Mouse (Mus musculus): Measurements from ENCODE around the gene Polr2c. TPM values are rescaled to one million over a fixed set of nuclear protein-coding genes. Genes with fewer than 3 reads are reported as not detected.
A peak's percentile ranks its signal among the peaks of the same experiment; 100 is the strongest.

Polr2c gene
- polyA plus RNA-seq, 1 experiment = 154 TPM

GRCm38 (mm10) chr8:94900617-94901016 lies 43.4 kb downstream of the Polr2c start:
- no peaks in the 10 kb centered on the region for H3K27me3 ChIP-seq (ENCODE audit: control insufficient read depth, insufficient read depth, low read length)
- H3K4me1 ChIP-seq (ENCODE audit: control insufficient read depth, insufficient read depth, low read length) = no peaks in the 10 kb centered on the region
- no peak overlapping the region for H3K27ac ChIP-seq (ENCODE audit: insufficient read depth, low read length)
- DNase-seq = no peak
- no peak for TF ChIP-seq CTCF (IDR thresholded peaks at IDR 0.05; ENCODE audit: borderline replicate concordance, insufficient read depth, low read depth, low read length)
- no peak for TF ChIP-seq POLR2A (IDR thresholded peaks at IDR 0.05; ENCODE audit: borderline replicate concordance, insufficient read depth, low read length)
- H3K4me3 ChIP-seq (replicated peaks; ENCODE audit: insufficient read depth, low read depth, low read length) = no peak overlapping the region
- 17% methylated on average over 6 of the region's 6 CpGs for WGBS

DNA sequence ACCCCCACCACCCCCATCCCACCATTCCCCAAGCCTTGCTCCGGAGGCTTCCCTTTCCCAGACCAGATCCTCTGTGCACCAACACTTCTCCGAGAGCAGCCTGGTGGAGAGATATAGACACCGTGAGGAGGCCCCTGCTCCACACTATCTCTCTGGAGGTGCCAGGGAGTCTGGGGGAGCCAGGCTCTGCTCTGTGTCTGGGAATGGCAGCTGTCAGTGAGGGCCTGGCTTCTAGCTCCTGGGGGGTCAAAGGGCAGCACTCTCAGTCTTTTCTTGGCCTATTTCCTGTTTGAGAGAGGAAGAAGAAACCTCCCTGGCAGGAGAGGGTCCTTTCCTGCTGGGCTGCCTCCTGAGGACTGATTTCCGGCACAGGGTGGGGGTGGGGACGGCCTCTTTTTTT lies 43.8 kb downstream of the Polr2c start:
- TF ChIP-seq POLR2A (IDR thresholded peaks at IDR 0.05; ENCODE audit: borderline replicate concordance, insufficient read depth, low read length) = no peak
- no peak for TF ChIP-seq CTCF (IDR thresholded peaks at IDR 0.05; ENCODE audit: borderline replicate concordance, insufficient read depth, low read depth, low read length)
- DNase-seq = no peak
- 22% methylated on average over 5 of the region's 5 CpGs for WGBS

GRCm38 (mm10) chr8:94903709-94904108 lies 46.5 kb downstream of the Polr2c start:
- 49% methylated on average over 12 of the region's 12 CpGs for WGBS
- no peak for TF ChIP-seq POLR2A (IDR thresholded peaks at IDR 0.05; ENCODE audit: borderline replicate concordance, insufficient read depth, low read length)
- no peak for TF ChIP-seq CTCF (IDR thresholded peaks at IDR 0.05; ENCODE audit: borderline replicate concordance, insufficient read depth, low read depth, low read length)
- Histone ChIP-seq H3K4me3 (replicated peaks; ENCODE audit: insufficient read depth, low read depth, low read length) (no peak overlapping the region), H3K27ac (ENCODE audit: insufficient read depth, low read length) (no peak overlapping the region), H3K27me3 (ENCODE audit: control insufficient read depth, insufficient read depth, low read length) (no peaks in the 10 kb centered on the region), H3K4me1 (ENCODE audit: control insufficient read depth, insufficient read depth, low read length) (no peaks in the 10 kb centered on the region)
- DNase-seq = no peak

More for the DNA sequence above, 43.8 kb downstream of the Polr2c start:
- Histone ChIP-seq H3K4me1 (ENCODE audit: control insufficient read depth, insufficient read depth, low read length) (no peaks in the 10 kb centered on the region), H3K27me3 (ENCODE audit: control insufficient read depth, insufficient read depth, low read length) (no peaks in the 10 kb centered on the region), H3K4me3 (replicated peaks; ENCODE audit: insufficient read depth, low read depth, low read length) (no peak overlapping the region), H3K27ac (ENCODE audit: insufficient read depth, low read length) (no peak overlapping the region)

DNA sequence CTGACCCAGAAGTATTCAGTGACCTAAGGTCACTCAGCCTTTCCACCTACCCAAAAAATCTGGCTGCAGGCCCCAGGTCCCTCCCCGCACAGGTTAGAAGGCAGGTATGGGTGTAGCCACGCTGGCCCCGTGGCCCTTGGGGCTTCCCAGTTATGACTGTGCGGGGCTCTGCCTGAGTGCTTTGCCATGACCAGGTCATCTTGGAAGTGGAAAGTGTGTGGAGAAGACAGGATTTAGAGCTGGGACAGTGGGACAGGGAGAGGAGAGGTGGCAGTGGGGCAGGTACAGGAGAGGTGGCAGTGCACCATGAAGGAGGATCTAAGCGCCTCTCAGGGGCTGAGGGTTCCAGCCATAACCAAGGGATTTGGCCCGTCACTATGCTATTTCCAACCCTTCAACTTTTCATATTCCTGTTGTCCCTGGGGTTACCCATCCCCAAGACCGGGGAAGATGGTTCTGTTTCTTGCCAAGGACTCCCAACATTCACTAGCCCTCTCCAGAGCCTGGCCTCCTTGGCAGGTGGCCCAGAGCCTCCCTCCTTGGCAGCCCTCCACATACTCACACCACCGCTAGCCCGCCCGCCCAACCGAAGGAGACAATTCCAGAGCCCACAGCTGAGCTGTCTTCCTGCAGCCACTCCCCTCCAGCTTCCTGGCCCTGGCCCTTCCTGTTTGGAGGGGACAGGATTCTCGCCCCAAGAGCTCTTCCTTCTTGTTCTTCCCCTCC lies 47.4 kb downstream of the Polr2c start:
- Histone ChIP-seq H3K27ac (ENCODE audit: insufficient read depth, low read length) (no peak overlapping the region), H3K4me1 (ENCODE audit: control insufficient read depth, insufficient read depth, low read length) (no peaks in the 10 kb centered on the region), H3K27me3 (ENCODE audit: control insufficient read depth, insufficient read depth, low read length) (no peaks in the 10 kb centered on the region), H3K4me3 (replicated peaks; ENCODE audit: insufficient read depth, low read depth, low read length) (no peak overlapping the region)
- peak; percentile 30 to 38 for DNase-seq
- TF ChIP-seq POLR2A (IDR thresholded peaks at IDR 0.05; ENCODE audit: borderline replicate concordance, insufficient read depth, low read length) = no peak
- no peak for TF ChIP-seq CTCF (IDR thresholded peaks at IDR 0.05; ENCODE audit: borderline replicate concordance, insufficient read depth, low read depth, low read length)
- 47% methylated on average over 12 of the region's 12 CpGs for WGBS

DNA sequence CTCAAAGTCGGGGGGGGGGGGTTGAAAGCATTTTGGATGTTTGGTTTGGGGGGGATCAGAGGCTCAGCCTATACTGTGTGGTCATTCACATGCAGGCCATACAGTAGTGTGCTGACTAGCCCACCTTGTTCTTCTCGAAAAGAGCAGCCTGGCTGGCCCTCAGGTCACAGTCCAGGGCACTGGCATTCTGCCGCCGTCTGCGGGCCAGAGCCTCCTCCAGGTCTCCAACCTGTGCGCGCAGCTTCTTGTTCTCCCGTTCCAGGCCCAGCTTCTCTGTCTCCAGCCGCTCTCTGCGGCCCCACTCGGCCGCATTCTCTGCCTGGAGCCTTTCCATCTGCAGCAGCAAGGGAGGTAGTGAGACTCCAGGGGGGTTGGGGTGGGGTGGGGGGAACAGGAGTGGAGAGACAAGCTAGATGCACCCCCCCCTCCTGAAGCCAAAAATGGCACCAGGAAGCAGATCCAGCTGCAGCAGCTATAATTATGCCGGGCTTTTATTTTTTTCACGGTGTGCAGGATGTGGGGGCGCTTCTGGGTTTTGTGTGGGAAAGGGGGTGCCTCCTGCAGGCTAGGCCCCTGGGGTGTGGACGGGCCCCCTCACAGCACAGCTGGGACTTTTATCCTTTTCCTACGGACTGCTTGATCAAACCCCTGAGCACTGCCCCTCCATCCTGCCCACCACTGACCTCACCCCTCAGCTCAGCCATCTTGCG lies 50.5 kb downstream of the Polr2c start:
- H3K27ac ChIP-seq (ENCODE audit: insufficient read depth, low read length) = no peak overlapping the region
- no peak for DNase-seq

DNA sequence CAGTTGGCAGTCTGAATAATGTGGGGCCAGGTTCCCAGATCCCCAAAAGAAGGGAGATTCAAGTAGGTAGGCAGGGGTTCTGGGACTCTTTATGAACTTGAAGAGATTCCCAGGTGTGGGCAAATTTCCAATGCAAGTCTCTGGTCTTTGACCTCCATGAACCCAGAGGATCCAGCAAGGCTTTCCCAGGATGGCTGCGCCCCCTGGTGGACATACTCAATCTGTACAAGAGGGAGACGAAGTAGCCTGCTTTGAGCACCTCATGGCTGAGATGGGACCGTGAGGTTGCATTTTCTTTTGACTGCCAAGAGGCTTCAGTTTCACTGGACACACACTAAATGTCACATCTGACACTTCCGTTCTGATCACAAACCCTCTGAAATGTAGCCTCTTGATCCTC lies 51.6 kb downstream of the Polr2c start:
- TF ChIP-seq POLR2A (IDR thresholded peaks at IDR 0.05; ENCODE audit: borderline replicate concordance, insufficient read depth, low read length) (no peak), CTCF (IDR thresholded peaks at IDR 0.05; ENCODE audit: borderline replicate concordance, insufficient read depth, low read depth, low read length) (peak; percentile 77)
- H3K27me3 ChIP-seq (ENCODE audit: control insufficient read depth, insufficient read depth, low read length) = no peaks in the 10 kb centered on the region
- peak; percentile 57 to 75 for DNase-seq

More for the DNA sequence above, 50.5 kb downstream of the Polr2c start:
- H3K4me3 ChIP-seq (replicated peaks; ENCODE audit: insufficient read depth, low read depth, low read length) = no peak overlapping the region
- 77% methylated on average over 18 of the region's 18 CpGs for WGBS
- no peaks in the 10 kb centered on the region for H3K4me1 ChIP-seq (ENCODE audit: control insufficient read depth, insufficient read depth, low read length)
- TF ChIP-seq CTCF (IDR thresholded peaks at IDR 0.05; ENCODE audit: borderline replicate concordance, insufficient read depth, low read depth, low read length) = no peak
- TF ChIP-seq POLR2A (IDR thresholded peaks at IDR 0.05; ENCODE audit: borderline replicate concordance, insufficient read depth, low read length) = no peak
- no peaks in the 10 kb centered on the region for H3K27me3 ChIP-seq (ENCODE audit: control insufficient read depth, insufficient read depth, low read length)

DNA sequence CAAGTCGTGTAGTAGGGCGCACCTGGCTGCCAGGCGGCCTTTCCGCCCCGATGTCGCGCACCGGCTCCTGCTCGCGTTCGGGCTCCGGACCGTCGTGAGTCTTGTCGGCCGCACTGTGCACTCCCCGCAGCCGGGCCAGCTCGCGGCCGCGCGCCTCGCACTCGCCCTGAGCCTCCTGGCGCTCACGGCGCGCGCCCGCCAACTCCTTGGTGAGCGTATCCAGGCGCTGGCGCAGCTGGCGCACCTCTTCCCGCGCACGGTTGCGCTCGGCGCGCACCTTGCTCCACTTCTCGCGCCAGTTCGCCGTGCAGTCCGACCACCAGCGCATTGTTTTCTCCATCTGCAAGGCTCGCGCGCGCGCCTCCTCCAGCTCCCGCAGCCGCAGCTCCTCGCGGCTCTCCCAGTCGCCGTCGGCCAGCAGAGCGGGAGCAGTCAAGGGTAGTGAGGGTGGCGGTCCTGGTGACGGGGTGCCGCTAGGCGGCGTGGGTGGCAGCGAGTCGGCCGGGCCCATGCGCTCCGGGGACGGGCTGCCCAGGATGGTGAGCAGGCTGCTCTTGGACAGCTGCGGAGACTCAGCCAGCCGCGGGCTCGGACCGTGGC lies 55.9 kb downstream of the Polr2c start:
- DNase-seq = peak in 1 of 2 experiments; percentile 36
- Histone ChIP-seq H3K27ac (ENCODE audit: insufficient read depth, low read length) (no peak overlapping the region), H3K27me3 (ENCODE audit: control insufficient read depth, insufficient read depth, low read length) (no peaks in the 10 kb centered on the region; the same call in 1 of the 2 replicates), H3K4me1 (ENCODE audit: control insufficient read depth, insufficient read depth, low read length) (no peaks in the 10 kb centered on the region; the same call in 1 of the 2 replicates), H3K4me3 (replicated peaks; ENCODE audit: insufficient read depth, low read depth, low read length) (no peak overlapping the region)
- WGBS = 9% methylated on average over 77 of the region's 77 CpGs
- TF ChIP-seq CTCF (IDR thresholded peaks at IDR 0.05; ENCODE audit: borderline replicate concordance, insufficient read depth, low read depth, low read length) (0 out of 2 replicates have a peak, but pooled peaks have one; percentile 27), POLR2A (IDR thresholded peaks at IDR 0.05; ENCODE audit: borderline replicate concordance, insufficient read depth, low read length) (no peak)

More for the DNA sequence above, 51.6 kb downstream of the Polr2c start:
- Histone ChIP-seq H3K27ac (ENCODE audit: insufficient read depth, low read length) (no peak overlapping the region), H3K4me1 (ENCODE audit: control insufficient read depth, insufficient read depth, low read length) (no peaks in the 10 kb centered on the region; the same call in 1 of the 2 replicates), H3K4me3 (replicated peaks; ENCODE audit: insufficient read depth, low read depth, low read length) (no peak overlapping the region)
- WGBS = 3% methylated on average over 4 of the region's 4 CpGs
